Mouse (Mus musculus): ENCODE data around the gene Lrrc63. TPM values are rescaled to one million over a fixed set of nuclear protein-coding genes. Genes with fewer than 3 reads are reported as not detected.

The Lrrc63 gene
- 0.03 TPM in 1 of 2 replicates, not detected in the other for polyA plus RNA-seq (2012; rRNA removed)

GRCm38 (mm10) chr14:75130501-75131318 lies at the start of gene Lrrc63, which contains the start of gene Lcp1:
Lrrc63 (minus strand) TSS chr14:75130881.
Lcp1 (plus strand) TSS chr14:75131101.

Other genes starting within 250 kb of the Lrrc63 start
- gene Lrch1, start 183.0 kb downstream of the Lrrc63 start, polyA plus RNA-seq (2012; rRNA removed) = 15.7 and 16.5 TPM in 2 replicates
- gene Rubcnl, start 114.9 kb downstream of the Lrrc63 start, polyA plus RNA-seq (2012; rRNA removed) = 0.16 and 0.22 TPM in 2 replicates
- gene Lcp1, start 220 bp upstream of the Lrrc63 start, polyA plus RNA-seq (2012; rRNA removed) = 3.7 and 5.3 TPM in 2 replicates
- 0.09 TPM in 1 of 2 replicates, not detected in the other for gene Cpb2, start 111.4 kb upstream of the Lrrc63 start, polyA plus RNA-seq (2012; rRNA removed)
- gene Zc3h13, start 153.5 kb upstream of the Lrrc63 start, polyA plus RNA-seq (2012; rRNA removed) = 27.8 TPM in 2 replicates